Mouse (Mus musculus) cerebellum, adult 11 months (tissue): ENCODE measurements around the gene Rtl10.

ENCODE experiments used
- DNase-seq: peaks from one replicate; pipeline ENCODE4 v3.0.0; 2022

Gene Rtl10

DNA sequence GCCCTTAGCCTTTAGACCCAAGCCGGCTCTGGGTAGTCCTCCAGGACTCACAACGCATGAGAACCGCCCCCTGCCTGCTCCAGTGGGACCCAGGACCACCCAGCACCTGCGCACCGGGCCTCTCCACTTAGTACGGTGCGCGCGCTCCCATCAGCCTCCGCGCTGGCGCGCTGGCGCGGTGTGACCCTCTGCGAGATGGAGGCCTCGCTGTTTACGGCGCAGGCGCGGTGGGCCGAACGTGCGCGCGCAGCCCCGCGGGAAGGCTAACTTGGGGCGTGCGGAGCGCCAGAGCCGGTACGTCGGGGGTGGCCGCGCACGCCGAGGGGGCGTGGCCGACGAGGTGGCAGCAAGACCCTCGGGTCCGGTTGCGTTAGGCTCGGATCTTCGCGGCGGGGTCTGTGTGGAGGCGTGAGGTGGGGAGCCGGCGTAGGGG lies at the start of gene Rtl10, which contains the start of gene Gnb1l:
Gene Rtl10, plus strand, starts transcription at position 344 of the 433 bp plus-strand sequence.
Gene Gnb1l, plus strand, starts transcription at position 156 of the 433 bp plus-strand sequence.
- DNase-seq, result peak; percentile 94

- no peak for DNase-seq
Observed at GRCm38 (mm10) chr16:18449005-18449404, 49.7 kb upstream of the Rtl10 start.

GRCm38 (mm10) chr16:18451486-18452181 lies 47.1 kb upstream of the Rtl10 start:
- peak; percentile 66 for DNase-seq

GRCm38 (mm10) chr16:18452361-18452862 lies 46.3 kb upstream of the Rtl10 start:
- no peak for DNase-seq

GRCm38 (mm10) chr16:18453846-18454245 lies 44.9 kb upstream of the Rtl10 start:
- DNase-seq, result no peak

GRCm38 (mm10) chr16:18455407-18455806 lies 43.3 kb upstream of the Rtl10 start:
- no peak for DNase-seq

DNA sequence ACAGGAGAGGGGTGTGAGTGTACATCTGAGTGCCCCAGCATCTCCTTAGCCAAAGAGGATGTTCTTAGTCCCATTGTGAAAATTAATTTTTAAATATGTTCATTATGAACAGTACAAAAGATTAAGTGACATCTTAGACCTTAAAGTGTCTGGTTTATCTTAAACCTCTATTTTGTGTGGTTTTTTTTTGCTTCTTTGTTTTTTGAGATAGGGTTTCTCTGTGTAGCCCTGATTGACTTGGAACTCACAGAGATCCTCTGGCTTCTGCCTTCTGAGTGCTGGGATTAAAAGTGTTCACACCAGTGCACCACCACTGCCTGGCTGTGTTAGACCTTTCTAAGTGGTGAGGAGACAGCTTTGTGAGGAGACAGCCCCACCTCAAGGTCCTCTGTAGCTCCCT lies 40.0 kb upstream of the Rtl10 start:
- no peak for DNase-seq

GRCm38 (mm10) chr16:18459335-18459954 lies 39.3 kb upstream of the Rtl10 start:
- DNase-seq, result no peak

DNA sequence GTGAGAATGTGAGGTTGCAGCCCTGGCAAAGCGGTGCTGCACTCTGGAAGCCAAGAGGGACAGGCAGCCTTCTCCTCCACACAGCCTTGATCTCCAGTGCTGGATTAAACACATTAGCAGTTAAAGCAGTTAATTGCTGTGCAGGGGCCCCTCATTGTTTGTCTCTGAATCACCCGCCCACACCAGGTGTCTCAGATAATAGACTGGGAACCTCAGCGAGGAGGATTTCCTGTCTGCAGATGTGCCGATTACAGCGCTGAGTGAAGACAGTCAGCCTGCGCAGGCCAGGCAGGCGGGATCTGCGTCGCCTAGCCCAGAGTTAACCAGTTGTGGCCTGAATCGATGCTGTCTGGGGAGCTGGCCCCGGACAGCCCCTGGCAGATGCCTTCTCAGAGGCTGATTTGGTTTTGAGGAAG lies 38.7 kb upstream of the Rtl10 start:
- DNase-seq, result no peak

GRCm38 (mm10) chr16:18460826-18461225 lies 37.9 kb upstream of the Rtl10 start:
- no peak for DNase-seq

DNA sequence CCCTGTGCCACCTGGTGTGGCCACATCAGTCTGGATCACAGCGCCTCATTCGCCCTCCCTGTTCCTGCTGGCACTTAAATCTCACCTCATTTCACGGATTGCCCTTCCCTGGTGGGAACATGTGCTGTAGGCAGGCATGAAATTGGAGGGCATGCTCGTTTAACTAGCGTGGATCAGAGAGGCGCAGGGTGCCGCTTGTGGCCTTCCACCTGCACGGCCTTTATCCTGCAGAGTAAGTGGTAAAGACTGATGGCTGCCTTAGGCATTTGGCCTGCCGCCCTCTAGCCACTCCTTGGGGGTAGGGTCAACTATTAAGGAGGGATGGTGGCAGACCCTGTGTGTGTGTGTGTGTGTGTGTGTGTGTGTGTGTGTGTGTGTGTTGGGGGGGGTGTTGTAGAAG lies 36.7 kb upstream of the Rtl10 start:
- DNase-seq, result no peak

DNA sequence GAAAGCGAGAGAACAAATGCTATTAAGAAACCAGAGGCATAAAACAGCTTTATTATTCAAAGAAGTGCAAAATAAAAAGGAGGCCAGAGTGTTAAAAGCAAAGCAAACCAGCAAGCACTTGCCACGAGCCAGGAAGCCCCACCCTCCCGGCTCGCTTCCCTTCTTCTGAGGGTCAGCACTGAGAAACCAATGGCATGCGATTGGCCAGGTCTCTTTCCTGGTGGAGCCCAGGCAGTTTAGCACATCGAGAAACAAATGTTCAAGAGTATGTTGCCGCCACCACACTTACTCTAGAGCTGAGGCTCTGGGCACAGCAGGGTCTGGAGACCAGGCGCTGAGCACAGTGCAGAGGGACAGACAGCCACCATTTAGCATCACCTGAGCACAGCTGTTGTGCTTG lies 36.1 kb upstream of the Rtl10 start:
- DNase-seq, result no peak

GRCm38 (mm10) chr16:18464271-18464670 lies 34.4 kb upstream of the Rtl10 start:
- DNase-seq, result no peak

DNA sequence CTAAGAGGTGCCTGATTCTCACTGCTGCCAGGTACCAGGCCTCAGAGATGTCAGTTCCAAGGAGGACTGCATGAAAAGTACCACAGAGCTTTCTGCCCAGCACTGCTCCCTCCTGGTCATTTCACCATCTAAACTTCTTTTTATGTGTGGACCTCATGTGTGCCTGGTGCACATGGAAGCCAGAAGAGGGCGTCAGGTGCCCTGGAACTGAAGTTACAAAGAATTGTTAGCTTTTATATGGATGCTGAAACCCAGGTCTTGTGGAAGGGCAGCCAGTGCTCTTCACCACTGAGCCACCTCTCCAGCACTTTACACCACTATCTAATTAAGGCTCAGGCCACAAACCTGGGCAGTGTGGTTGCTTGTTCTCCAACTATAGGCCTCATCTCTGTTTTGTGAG lies 27.9 kb upstream of the Rtl10 start:
- DNase-seq, result no peak

GRCm38 (mm10) chr16:18471381-18471955 lies 27.2 kb upstream of the Rtl10 start:
- DNase-seq, result no peak

GRCm38 (mm10) chr16:18471976-18472375 lies 26.7 kb upstream of the Rtl10 start:
- DNase-seq, result no peak

- no peak for DNase-seq
Observed at GRCm38 (mm10) chr16:18472416-18472815, 26.3 kb upstream of the Rtl10 start.

GRCm38 (mm10) chr16:18472976-18473375 lies 25.7 kb upstream of the Rtl10 start:
- DNase-seq, result no peak

DNA sequence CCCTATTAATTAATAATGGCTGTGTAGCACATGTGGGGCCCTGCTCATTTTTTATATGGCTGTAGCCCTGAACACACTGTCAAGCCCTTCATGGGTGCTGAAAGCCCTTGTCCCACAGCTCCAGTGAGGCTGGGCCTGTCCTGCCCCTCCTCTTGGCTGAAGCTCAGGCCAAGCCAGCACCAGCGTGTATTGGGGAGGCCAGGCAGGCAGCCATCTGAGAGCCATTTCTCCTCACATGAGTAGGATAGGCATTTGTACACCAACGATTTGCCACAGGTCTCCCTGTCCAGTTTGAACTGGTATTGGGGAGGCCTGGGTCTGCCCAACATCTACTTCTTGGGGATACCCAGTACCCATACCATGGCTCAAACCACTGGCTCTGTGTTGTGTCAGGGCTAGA lies 24.7 kb upstream of the Rtl10 start:
- no peak for DNase-seq

- DNase-seq, result no peak
Observed at GRCm38 (mm10) chr16:18477996-18478395, 20.7 kb upstream of the Rtl10 start.

DNA sequence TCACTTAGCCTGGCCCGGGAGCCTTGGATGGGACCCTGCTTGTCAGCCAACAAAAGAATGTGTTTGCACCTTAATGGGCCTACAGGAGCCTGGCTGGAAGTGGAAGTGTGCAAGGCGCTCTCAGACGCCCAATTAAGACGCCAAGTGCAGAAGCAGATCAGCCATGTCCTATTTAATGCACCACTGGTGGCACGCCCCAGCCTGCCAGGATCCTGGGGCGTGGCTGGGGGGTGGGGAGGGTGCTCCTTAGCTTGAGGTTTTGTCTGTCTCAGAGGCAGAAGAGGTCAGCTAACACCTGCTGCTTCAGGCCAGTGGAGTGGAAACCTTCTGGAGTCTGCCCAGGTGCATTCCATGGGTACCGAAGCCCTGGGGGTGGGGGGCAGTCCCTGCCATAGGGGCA lies 19.0 kb upstream of the Rtl10 start:
- no peak for DNase-seq

- no peak for DNase-seq
Observed at GRCm38 (mm10) chr16:18480933-18481485, 17.7 kb upstream of the Rtl10 start.

DNA sequence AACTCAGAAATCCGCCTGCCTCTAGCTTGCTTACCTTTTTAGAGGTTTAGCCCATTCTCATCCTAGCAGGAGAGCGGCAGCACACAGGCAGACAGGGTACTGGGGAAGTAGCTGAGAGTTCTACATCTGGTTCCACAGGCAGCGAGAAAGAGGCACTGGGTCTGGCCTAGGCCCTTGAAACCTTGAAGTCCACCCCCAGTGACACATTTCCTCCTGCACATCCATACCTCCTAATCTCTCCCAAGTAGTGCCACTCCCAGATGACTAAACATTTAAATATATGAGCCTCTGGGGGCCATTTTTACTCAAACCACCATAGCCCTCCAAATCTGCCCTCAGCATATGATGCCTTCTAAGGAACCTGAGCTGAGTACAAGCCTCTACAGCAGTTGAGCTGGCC lies 16.3 kb upstream of the Rtl10 start:
- no peak for DNase-seq

GRCm38 (mm10) chr16:18483839-18484238 lies 14.9 kb upstream of the Rtl10 start:
- DNase-seq, result no peak
